Mouse (Mus musculus): Measurements from ENCODE around the gene Psmc6.

The Psmc6 gene

GRCm38 (mm10) chr14:45329589-45330181, at the start of gene Psmc6:
TSS of gene Psmc6 (plus strand) at chr14:45329788.
- peak; percentile 94 for DNase-seq (ENCODE audit: low spot score)

GRCm38 (mm10) chr14:45282066-45282465, 47.5 kb upstream of the Psmc6 start:
- no peak for DNase-seq (ENCODE audit: low spot score)

DNA sequence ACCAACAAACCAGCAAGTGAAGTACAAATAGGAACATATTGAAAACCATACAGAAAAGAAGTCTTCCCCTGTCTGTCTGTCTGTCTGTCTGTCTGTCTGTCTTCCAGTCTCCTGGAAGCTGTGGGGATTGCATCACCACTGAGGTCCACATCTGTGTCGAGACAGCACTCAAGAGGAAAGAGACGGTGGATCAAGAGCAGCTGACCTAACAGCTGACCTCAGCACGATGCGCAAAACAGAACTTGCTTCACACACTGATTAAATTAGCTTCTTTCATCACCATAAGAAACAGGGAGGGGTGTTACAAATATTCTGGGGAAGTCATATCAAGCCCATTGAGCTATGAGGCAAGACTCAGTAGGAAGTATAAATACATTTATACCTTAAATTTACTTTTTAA, 38.0 kb upstream of the Psmc6 start:
- DNase-seq (ENCODE audit: low spot score), result no peak

- no peak for DNase-seq (ENCODE audit: low spot score)
These were observed 25.6 kb upstream of the Psmc6 start for GRCm38 (mm10) chr14:45303939-45304338.

- DNase-seq (ENCODE audit: low spot score), result no peak
These were observed 25.2 kb upstream of the Psmc6 start for GRCm38 (mm10) chr14:45304389-45304788.

- DNase-seq (ENCODE audit: low spot score), result no peak
These were observed 23.7 kb upstream of the Psmc6 start for GRCm38 (mm10) chr14:45305852-45306251.

GRCm38 (mm10) chr14:45307630-45308328, 21.8 kb upstream of the Psmc6 start:
- DNase-seq (ENCODE audit: low spot score), result no peak

GRCm38 (mm10) chr14:45309646-45310045, 19.9 kb upstream of the Psmc6 start:
- DNase-seq (ENCODE audit: low spot score), result no peak

DNA sequence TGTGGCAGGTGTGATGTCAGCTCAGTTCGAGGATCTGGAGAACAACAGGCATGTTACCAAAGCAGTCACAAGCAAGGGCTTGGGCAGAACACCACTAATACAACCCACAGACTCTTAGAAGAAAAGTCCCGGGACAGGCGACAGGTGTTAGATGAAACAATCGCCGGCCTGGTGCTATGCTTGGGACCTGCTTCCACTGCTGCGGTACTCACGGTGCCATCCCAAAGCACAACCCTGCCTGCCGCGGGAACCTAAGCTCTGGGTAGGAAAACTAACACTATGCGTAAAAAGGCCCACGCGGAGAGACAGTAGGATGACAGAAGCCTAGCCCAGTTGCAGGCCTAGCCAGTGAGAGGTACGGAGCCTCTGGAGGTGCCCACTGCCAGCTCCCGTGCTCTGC, 19.5 kb upstream of the Psmc6 start:
- no peak for DNase-seq (ENCODE audit: low spot score)

DNA sequence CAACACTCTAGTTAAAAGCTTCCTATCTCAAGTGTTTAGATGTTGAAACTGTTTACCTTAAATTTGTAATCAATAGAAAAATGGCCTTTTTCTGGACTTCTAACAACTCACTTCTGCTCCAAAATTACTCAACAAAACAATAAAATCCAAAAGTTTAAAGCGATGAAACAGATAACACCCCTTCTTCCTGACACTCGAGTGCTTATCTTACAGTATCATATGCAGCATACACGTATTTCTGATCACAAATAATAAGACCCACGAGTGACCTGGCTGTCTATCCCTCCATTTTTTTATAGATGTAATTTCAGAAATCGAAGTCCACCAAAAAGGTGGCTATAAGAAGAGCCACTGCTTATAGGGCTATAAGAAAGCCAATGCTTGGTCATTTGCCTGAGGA, 12.7 kb upstream of the Psmc6 start:
- no peak for DNase-seq (ENCODE audit: low spot score)

DNA sequence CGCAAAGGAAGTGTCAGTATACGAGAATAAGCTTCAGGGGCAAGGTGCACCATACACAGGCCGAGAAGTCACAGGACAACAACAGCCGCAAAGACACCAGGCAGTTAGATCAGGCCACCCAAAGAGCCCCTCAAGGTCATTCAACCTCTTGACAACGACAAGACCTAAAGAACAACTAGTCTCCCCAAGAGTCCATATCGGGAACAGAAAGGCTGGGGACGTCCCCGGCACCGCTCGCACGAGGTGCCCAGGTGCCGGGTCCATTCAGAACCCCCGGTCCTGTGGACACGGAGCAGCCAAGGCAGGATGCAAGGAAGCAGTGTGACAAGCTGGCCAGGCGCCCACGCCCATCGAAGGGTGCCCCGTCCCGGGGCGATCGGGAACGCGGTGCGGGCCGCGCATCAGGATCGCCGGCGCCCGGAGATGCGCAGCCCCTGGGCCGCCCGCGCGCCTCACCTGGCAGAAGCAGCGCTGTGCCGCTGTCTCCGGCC, 11.6 kb upstream of the Psmc6 start:
- peak; percentile 9 for DNase-seq (ENCODE audit: low spot score)

GRCm38 (mm10) chr14:45318426-45319236, 11.0 kb upstream of the Psmc6 start, which contains the start of gene Ero1l:
TSS of gene Ero1l (minus strand) at chr14:45318771.
- DNase-seq (ENCODE audit: low spot score), result peak; percentile 77

GRCm38 (mm10) chr14:45319237-45319610, 10.4 kb upstream of the Psmc6 start:
- no peak for DNase-seq (ENCODE audit: low spot score)

GRCm38 (mm10) chr14:45320111-45320510, 9.5 kb upstream of the Psmc6 start:
- DNase-seq (ENCODE audit: low spot score), result no peak

DNA sequence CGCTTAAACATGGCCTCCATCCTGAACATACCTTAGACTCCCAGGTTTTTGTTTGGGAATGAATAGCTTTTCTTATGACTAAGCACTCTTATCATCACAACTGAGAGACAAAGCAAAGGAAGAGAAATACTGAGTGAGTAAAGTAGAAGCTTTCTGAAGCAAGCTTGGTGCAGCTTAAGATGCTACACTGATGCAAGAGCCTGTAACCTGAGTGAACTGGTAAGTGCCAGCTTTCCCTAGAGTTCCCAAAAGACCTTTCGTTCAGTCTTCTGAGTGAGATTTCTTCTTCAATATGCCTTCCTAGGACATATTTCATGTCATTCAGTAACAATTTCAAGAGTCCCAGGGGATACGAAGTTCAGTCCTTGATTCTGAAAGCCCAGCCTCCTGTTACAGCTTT, 8.5 kb upstream of the Psmc6 start:
- no peak for DNase-seq (ENCODE audit: low spot score)

GRCm38 (mm10) chr14:45321622-45322021, 8.0 kb upstream of the Psmc6 start:
- DNase-seq (ENCODE audit: low spot score), result no peak

- DNase-seq (ENCODE audit: low spot score), result no peak
These were observed 7.1 kb upstream of the Psmc6 start for GRCm38 (mm10) chr14:45322450-45322849.

DNA sequence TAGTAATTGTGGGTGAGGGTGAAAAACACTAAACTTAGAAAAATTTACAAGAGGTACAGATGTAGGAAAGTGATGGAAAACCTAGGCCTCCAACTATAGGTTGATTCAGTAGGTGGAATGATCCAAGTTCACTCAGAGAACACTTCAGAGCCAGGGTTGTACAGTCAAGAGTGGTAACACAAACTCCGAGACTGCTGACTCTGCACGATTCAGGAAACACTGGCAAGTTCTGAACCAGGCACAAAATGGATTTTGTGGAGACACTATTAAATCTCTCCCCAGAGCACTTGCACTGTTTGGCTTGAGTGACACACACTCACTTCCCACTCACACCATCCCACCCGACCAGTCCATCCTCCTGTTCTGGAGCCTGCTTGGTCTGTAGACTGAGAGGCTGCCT, 6.3 kb upstream of the Psmc6 start:
- no peak for DNase-seq (ENCODE audit: low spot score)

DNA sequence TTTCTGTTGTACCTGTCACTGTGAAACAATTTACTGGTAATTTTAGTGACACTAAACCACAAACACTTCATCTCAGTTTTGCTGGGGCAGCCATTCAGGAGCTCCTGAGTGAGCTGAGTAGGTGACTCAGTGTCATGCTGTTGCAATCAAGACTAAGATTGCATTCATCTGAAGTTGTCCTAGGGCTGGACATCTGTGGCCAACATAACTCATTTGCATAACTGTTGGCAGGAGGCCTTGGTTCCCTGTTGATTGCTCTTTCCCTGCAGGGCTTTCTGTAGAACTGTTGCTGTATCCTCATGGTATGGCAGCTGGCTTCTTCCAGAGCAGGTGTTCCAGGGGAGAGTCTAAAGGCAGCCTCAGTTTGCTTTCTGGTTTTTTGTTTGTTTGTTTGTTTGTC, 4.1 kb upstream of the Psmc6 start:
- DNase-seq (ENCODE audit: low spot score), result no peak

DNA sequence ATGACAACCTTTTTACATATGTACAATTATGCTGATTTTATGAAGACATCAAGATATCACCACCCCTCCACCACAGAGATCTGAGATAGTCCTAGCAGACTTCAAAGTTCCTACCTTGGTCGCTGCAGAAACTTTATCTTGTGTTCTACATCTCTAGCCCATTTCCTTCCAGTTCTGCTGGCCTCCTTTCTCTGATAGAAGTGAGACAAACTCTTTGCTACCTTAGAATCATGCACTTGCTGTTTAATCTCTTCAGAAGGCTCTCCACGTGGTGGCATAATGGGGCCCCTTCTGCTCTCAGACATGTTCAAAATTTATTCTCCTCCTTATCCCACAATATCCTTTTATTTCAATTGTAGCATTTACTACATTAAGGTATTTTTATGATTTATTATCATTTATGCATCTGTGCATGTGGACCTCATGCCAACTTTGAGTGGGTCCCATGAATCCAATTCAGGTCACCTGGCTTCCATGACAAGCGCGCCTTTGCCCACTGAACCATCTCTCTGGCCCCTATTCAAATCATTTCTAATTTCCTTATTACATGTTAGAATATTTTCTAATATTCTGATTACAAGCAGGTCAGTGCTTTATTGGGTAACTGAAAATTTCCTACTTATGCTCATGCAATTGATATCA, 1.4 kb upstream of the Psmc6 start:
- no peak for DNase-seq (ENCODE audit: low spot score)

- no peak for DNase-seq (ENCODE audit: low spot score)
These were observed 485 bp upstream of the Psmc6 start for GRCm38 (mm10) chr14:45329018-45329588.

Measured in T-cell, adult 2 months (primary cell).